Mouse (Mus musculus): ENCODE results near the gene Kmt2d. TPM values are rescaled to one million over a fixed set of nuclear protein-coding genes. Genes with fewer than 3 reads are reported as not detected.
"Not testable (repeated sequence)": the region's sequence is repeated elsewhere in the genome, so short reads cannot be mapped to it uniquely, and the experiment has no call there.

The Kmt2d gene
- polyA plus RNA-seq, 1 experiment: 20.8 TPM

- no peak for DNase-seq
- peaks cover 8% of the 10 kb centered on the region for H3K36me3 ChIP-seq (ENCODE audit: control insufficient read depth, insufficient read depth, low read length)
- peaks cover 3% of the 10 kb centered on the region; the same call in 1 of the 2 replicates for H3K4me1 ChIP-seq (ENCODE audit: control insufficient read depth, insufficient read depth, low read length)
- no peak for TF ChIP-seq POLR2A (IDR thresholded peaks at IDR 0.05; ENCODE audit: low read depth, low read length)
- TF ChIP-seq CTCF (conservative IDR thresholded peaks at IDR 0.05; ENCODE audit: insufficient read depth, insufficient read length, low read depth, low read length): no peak
- H3K27me3 ChIP-seq (replicated peaks; ENCODE audit: control insufficient read depth, insufficient read depth, low read length): no peaks in the 10 kb centered on the region
- WGBS: 85% methylated on average over 20 of the region's 20 CpGs
- H3K4me3 ChIP-seq (ENCODE audit: insufficient read depth, low read depth, low read length): no peak overlapping the region
- H3K27ac ChIP-seq (ENCODE audit: insufficient read depth, low read depth, low read length): no peak overlapping the region
Observed at GRCm38 (mm10) chr15:98812741-98813424, 58.1 kb downstream of the Kmt2d start.

GRCm38 (mm10) chr15:98810212-98810611 lies 60.8 kb downstream of the Kmt2d start:
- H3K27ac ChIP-seq (ENCODE audit: insufficient read depth, low read depth, low read length); DNase-seq; H3K36me3 ChIP-seq (ENCODE audit: control insufficient read depth, insufficient read depth, low read length); H3K27me3 ChIP-seq (replicated peaks; ENCODE audit: control insufficient read depth, insufficient read depth, low read length); H3K4me3 ChIP-seq (ENCODE audit: insufficient read depth, low read depth, low read length); H3K4me1 ChIP-seq (ENCODE audit: control insufficient read depth, insufficient read depth, low read length): not testable (repeated sequence)
- 78% methylated on average over 6 of the region's 6 CpGs for WGBS
- TF ChIP-seq CTCF (conservative IDR thresholded peaks at IDR 0.05; ENCODE audit: insufficient read depth, insufficient read length, low read depth, low read length): 0 out of 2 replicates have a peak, but pooled peaks have one; percentile 0

- TF ChIP-seq POLR2A (IDR thresholded peaks at IDR 0.05; ENCODE audit: low read depth, low read length) (no peak), CTCF (conservative IDR thresholded peaks at IDR 0.05; ENCODE audit: insufficient read depth, insufficient read length, low read depth, low read length) (no peak)
- Histone ChIP-seq H3K27me3 (replicated peaks; ENCODE audit: control insufficient read depth, insufficient read depth, low read length) (peaks cover 3% of the 10 kb centered on the region; the same call in 1 of the 2 replicates), H3K4me1 (ENCODE audit: control insufficient read depth, insufficient read depth, low read length) (peaks cover 4% of the 10 kb centered on the region; the same call in 1 of the 2 replicates), H3K36me3 (ENCODE audit: control insufficient read depth, insufficient read depth, low read length) (peaks cover 6% of the 10 kb centered on the region), H3K4me3 (ENCODE audit: insufficient read depth, low read depth, low read length) (no peak within 1 kb of the TSS), H3K27ac (ENCODE audit: insufficient read depth, low read depth, low read length) (no peak within 1 kb of the TSS)
- WGBS: 76% methylated on average over 3 of the region's 3 CpGs
- no peak for DNase-seq
Observed at GRCm38 (mm10) chr15:98809390-98809789, 61.6 kb downstream of the Kmt2d start, which contains the start of gene Ddn. Gene Ddn, minus strand, starts transcription at chr15:98809490.

- 28% methylated on average over 6 of the region's 6 CpGs for WGBS
- H3K27me3 ChIP-seq (replicated peaks; ENCODE audit: control insufficient read depth, insufficient read depth, low read length): peaks cover 3% of the 10 kb centered on the region; the same call in 1 of the 2 replicates
Observed at GRCm38 (mm10) chr15:98808651-98809134, 62.3 kb downstream of the Kmt2d start.

GRCm38 (mm10) chr15:98807895-98808650 lies 62.9 kb downstream of the Kmt2d start:
- DNase-seq: no peak
- H3K27ac ChIP-seq (ENCODE audit: insufficient read depth, low read depth, low read length): no peak overlapping the region
- TF ChIP-seq POLR2A (IDR thresholded peaks at IDR 0.05; ENCODE audit: low read depth, low read length) (no peak), CTCF (conservative IDR thresholded peaks at IDR 0.05; ENCODE audit: insufficient read depth, insufficient read length, low read depth, low read length) (no peak)
- peak overlapping the region; percentile 13; the same call in 1 of the 2 replicates for H3K4me3 ChIP-seq (ENCODE audit: insufficient read depth, low read depth, low read length)
- peaks cover 3% of the 10 kb centered on the region; the same call in 1 of the 2 replicates for H3K27me3 ChIP-seq (replicated peaks; ENCODE audit: control insufficient read depth, insufficient read depth, low read length)
- peaks cover 2% of the 10 kb centered on the region; the same call in 1 of the 2 replicates for H3K36me3 ChIP-seq (ENCODE audit: control insufficient read depth, insufficient read depth, low read length)
- peaks cover 4% of the 10 kb centered on the region; the same call in 1 of the 2 replicates for H3K4me1 ChIP-seq (ENCODE audit: control insufficient read depth, insufficient read depth, low read length)
- 2% methylated on average over 34 of the region's 34 CpGs for WGBS

More at GRCm38 (mm10) chr15:98808651-98809134, 62.3 kb downstream of the Kmt2d start:
- Histone ChIP-seq H3K36me3 (ENCODE audit: control insufficient read depth, insufficient read depth, low read length) (peaks cover 6% of the 10 kb centered on the region), H3K4me1 (ENCODE audit: control insufficient read depth, insufficient read depth, low read length) (peaks cover 4% of the 10 kb centered on the region; the same call in 1 of the 2 replicates), H3K4me3 (ENCODE audit: insufficient read depth, low read depth, low read length) (no peak overlapping the region), H3K27ac (ENCODE audit: insufficient read depth, low read depth, low read length) (no peak overlapping the region)
- DNase-seq: no peak
- TF ChIP-seq POLR2A (IDR thresholded peaks at IDR 0.05; ENCODE audit: low read depth, low read length) (no peak), CTCF (conservative IDR thresholded peaks at IDR 0.05; ENCODE audit: insufficient read depth, insufficient read length, low read depth, low read length) (no peak)

- H3K4me1 ChIP-seq (ENCODE audit: control insufficient read depth, insufficient read depth, low read length): peaks cover 4% of the 10 kb centered on the region; the same call in 1 of the 2 replicates
- peaks cover 3% of the 10 kb centered on the region; the same call in 1 of the 2 replicates for H3K27me3 ChIP-seq (replicated peaks; ENCODE audit: control insufficient read depth, insufficient read depth, low read length)
- H3K27ac ChIP-seq (ENCODE audit: insufficient read depth, low read depth, low read length): no peak overlapping the region
- peak overlapping the region; percentile 23; the same call in 1 of the 2 replicates for H3K4me3 ChIP-seq (ENCODE audit: insufficient read depth, low read depth, low read length)
- no peak for TF ChIP-seq CTCF (conservative IDR thresholded peaks at IDR 0.05; ENCODE audit: insufficient read depth, insufficient read length, low read depth, low read length)
- no peak for TF ChIP-seq POLR2A (IDR thresholded peaks at IDR 0.05; ENCODE audit: low read depth, low read length)
- 3% methylated on average over 57 of the region's 58 CpGs for WGBS
- peaks cover 2% of the 10 kb centered on the region; the same call in 1 of the 2 replicates for H3K36me3 ChIP-seq (ENCODE audit: control insufficient read depth, insufficient read depth, low read length)
- DNase-seq: no peak
Observed at GRCm38 (mm10) chr15:98806809-98807770, 63.9 kb downstream of the Kmt2d start.

All from kidney, adult 2 months (tissue).